Mouse (Mus musculus): ENCODE results near the gene Ap3b2. TPM values are rescaled to one million over a fixed set of nuclear protein-coding genes. Genes with fewer than 3 reads are reported as not detected.

Gene Ap3b2
- 8.1 and 12.6 TPM in 2 replicates for polyA plus RNA-seq (2014; fragmentation: Nextera tagmentation; extraction: Ambion mirVana)

DNA sequence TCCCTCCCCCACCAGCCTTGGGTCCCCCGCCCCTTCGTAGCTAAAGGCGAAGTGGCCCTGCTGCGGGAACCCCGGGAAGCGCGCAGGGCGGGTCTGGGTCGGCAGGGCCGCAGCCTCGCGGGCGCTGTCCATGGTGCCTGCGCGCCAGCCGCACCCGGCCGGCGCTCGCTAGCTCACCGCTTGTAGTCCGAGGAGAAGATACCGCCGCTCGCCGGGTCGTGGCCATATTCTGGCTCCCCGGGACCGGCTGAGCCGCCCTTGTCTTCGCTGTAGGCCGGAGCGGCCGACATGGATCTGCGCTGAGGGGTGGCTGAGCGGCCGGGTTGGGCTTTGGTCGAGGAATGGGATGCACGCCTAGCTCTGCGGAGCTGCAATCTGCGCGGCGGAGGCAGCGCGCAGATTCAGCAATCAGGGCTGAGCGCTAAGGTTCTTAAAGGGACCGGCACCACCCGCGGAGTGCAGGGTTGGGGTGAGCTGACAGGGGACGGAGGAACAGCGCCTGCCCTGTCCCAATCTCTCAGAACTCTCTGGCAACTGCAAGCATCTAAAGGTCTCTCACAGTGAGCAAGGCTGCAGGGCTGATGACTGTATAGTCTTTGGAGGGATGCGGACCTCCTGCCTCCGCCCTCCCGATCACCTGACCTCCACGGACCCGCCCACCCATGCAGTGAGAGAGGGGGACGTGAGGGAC is at the start of gene Ap3b2:
Ap3b2 (minus strand) TSS at position 595 of the 691 bp plus-strand sequence.
- Histone ChIP-seq H3K4me3 (ENCODE audit: low read depth, low read length) (peak within 1 kb of the TSS; percentile 55), H3K27me3 (ENCODE audit: control insufficient read depth, insufficient read depth, low read length) (peaks cover 7% of the 10 kb centered on the region; the same call in 1 of the 2 replicates), H3K4me1 (ENCODE audit: control insufficient read depth, insufficient read depth, low read length) (no peaks in the 10 kb centered on the region)

DNA sequence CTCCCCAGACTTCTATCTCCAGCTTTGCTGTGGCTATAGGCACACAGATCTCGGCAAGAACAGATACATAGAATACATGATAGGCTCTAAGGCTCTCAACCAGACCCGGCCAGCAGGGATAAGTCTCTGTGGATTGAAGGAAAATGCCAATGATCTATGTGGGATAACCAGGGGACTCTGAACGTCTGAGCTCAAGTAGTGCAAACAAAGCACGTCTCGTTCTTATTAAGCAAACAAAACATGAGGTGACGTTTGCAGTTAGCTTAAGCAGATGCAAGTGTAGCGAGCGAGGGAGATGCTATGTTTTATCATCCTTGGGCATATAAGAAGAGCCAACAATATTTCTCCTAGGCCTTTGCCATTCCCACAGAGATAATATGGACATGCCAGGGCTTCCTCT is 49.2 kb upstream of the Ap3b2 start:
- WGBS, result 87% methylated on average over 8 of the region's 8 CpGs
- no peak for DNase-seq (ENCODE audit: low spot score)

More for the DNA sequence above, at the start of gene Ap3b2:
- Histone ChIP-seq H3K4me2 (ENCODE audit: low read depth, low read length) (peak within 1 kb of the TSS; percentile 95), H3K27ac (replicated peaks; ENCODE audit: low read depth, low read length) (0 out of 2 replicates have a peak within 1 kb of the TSS, but pooled peaks have one; percentile 3), H3K9me3 (replicated peaks; ENCODE audit: control insufficient read depth, low read length) (no peaks in the 10 kb centered on the region), H3K9ac (replicated peaks; ENCODE audit: low read length) (peak within 1 kb of the TSS; percentile 54), H3K36me3 (replicated peaks; ENCODE audit: control insufficient read depth, insufficient read depth, low read depth, low read length) (no peaks in the 10 kb centered on the region)
- WGBS, result 0% methylated on average over 49 of the region's 57 CpGs
- peak; percentile 75 for ATAC-seq (replicated peaks; ENCODE audit: insufficient number of reproducible peaks, low FRiP score, low TSS enrichment, low read depth)
- peak; percentile 86 for DNase-seq (ENCODE audit: low spot score)

DNA sequence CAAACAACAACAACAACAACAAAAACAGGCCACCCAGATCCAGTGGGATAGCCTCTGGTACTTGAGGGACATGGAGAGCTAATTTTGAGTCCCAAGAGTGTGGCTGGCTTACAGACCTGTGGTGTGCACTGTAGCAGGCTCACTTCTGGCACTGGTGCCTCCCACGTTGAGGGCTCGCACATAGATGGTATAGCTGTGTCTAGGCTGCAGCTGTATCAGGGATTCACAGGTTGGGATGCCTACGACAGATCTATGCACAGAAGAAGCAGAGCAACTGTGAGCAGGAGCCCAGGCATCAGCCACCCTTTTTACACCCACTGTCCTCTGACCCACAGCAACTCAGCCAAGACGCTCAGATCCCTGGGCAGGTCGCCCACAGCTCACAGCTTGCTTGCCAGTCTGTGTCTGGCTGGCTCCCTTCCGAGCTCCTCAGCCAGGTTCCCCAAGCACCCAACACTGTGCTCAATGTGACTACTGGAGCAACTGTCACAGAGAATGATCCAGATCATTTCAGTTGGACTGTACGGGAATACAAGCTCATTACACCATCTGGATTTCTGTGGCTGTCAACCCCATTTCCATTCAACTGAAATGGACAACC is 48.3 kb upstream of the Ap3b2 start:
- no peak for ATAC-seq (replicated peaks; ENCODE audit: insufficient number of reproducible peaks, low FRiP score, low TSS enrichment, low read depth)
- DNase-seq (ENCODE audit: low spot score), result no peak
- Histone ChIP-seq H3K36me3 (replicated peaks; ENCODE audit: control insufficient read depth, insufficient read depth, low read depth, low read length) (no peaks in the 10 kb centered on the region), H3K9ac (replicated peaks; ENCODE audit: low read length) (no peak overlapping the region), H3K27ac (replicated peaks; ENCODE audit: low read depth, low read length) (no peak overlapping the region), H3K9me3 (replicated peaks; ENCODE audit: control insufficient read depth, low read length) (no peaks in the 10 kb centered on the region), H3K4me1 (ENCODE audit: control insufficient read depth, insufficient read depth, low read length) (no peaks in the 10 kb centered on the region), H3K4me3 (ENCODE audit: low read depth, low read length) (no peak overlapping the region), H3K4me2 (ENCODE audit: low read depth, low read length) (no peak overlapping the region), H3K27me3 (ENCODE audit: control insufficient read depth, insufficient read depth, low read length) (no peaks in the 10 kb centered on the region)
- 82% methylated on average over 7 of the region's 7 CpGs for WGBS

More for the DNA sequence above, 49.2 kb upstream of the Ap3b2 start:
- no peak for ATAC-seq (replicated peaks; ENCODE audit: insufficient number of reproducible peaks, low FRiP score, low TSS enrichment, low read depth)
- no peaks in the 10 kb centered on the region for H3K4me1 ChIP-seq (ENCODE audit: control insufficient read depth, insufficient read depth, low read length)
- H3K9ac ChIP-seq (replicated peaks; ENCODE audit: low read length), result no peak overlapping the region
- no peaks in the 10 kb centered on the region for H3K9me3 ChIP-seq (replicated peaks; ENCODE audit: control insufficient read depth, low read length)
- no peak overlapping the region for H3K4me2 ChIP-seq (ENCODE audit: low read depth, low read length)
- H3K27me3 ChIP-seq (ENCODE audit: control insufficient read depth, insufficient read depth, low read length), result no peaks in the 10 kb centered on the region
- H3K27ac ChIP-seq (replicated peaks; ENCODE audit: low read depth, low read length), result no peak overlapping the region
- no peaks in the 10 kb centered on the region for H3K36me3 ChIP-seq (replicated peaks; ENCODE audit: control insufficient read depth, insufficient read depth, low read depth, low read length)
- H3K4me3 ChIP-seq (ENCODE audit: low read depth, low read length), result no peak overlapping the region

DNA sequence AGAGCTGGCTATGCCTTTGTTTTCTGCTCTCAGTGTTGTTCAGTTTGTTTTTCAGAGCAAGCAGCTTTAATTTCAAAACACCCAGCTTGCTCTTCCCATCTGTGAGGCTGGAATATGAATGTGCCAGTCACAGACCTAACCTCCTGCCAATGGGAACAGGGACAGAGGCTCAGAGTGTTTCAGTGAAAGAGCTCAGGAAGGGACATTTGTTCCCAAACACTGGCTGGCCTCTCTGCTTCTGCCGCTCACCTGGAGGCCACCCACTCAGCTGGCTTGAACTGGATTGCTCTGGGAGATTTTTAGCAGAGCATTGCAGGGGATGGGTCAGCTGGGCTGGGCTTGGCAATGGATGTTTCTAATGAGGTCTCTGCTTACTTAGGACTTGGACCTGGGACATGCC is 47.3 kb upstream of the Ap3b2 start:
- Histone ChIP-seq H3K4me1 (ENCODE audit: control insufficient read depth, insufficient read depth, low read length) (no peaks in the 10 kb centered on the region), H3K4me3 (ENCODE audit: low read depth, low read length) (no peak overlapping the region), H3K4me2 (ENCODE audit: low read depth, low read length) (no peak overlapping the region), H3K27ac (replicated peaks; ENCODE audit: low read depth, low read length) (no peak overlapping the region), H3K27me3 (ENCODE audit: control insufficient read depth, insufficient read depth, low read length) (no peaks in the 10 kb centered on the region), H3K9ac (replicated peaks; ENCODE audit: low read length) (no peak overlapping the region), H3K36me3 (replicated peaks; ENCODE audit: control insufficient read depth, insufficient read depth, low read depth, low read length) (no peaks in the 10 kb centered on the region), H3K9me3 (replicated peaks; ENCODE audit: control insufficient read depth, low read length) (no peaks in the 10 kb centered on the region)
- DNase-seq (ENCODE audit: low spot score) (no peak), ATAC-seq (replicated peaks; ENCODE audit: insufficient number of reproducible peaks, low FRiP score, low TSS enrichment, low read depth) (no peak)
- WGBS, result 60% methylated on average over 1 of the region's 1 CpGs

DNA sequence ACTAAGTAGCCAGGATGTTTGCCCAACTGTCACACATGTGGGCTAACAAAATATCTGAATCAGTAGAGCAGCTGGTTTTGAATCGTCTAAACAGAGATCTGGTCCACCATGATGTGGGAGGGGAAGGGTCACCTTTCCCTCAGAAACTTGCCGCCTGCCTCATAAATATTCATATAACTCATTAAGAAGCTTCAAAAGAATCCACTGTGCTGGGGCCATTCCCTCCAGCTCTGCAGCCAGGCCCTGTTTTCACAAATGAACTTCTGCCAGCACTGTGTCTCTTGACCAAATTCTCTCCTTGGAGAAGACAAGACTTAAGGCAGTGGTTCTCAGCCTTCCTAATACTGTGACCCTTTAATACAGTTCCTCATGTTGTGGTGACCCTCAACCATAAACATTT is 45.8 kb upstream of the Ap3b2 start:
- Histone ChIP-seq H3K36me3 (replicated peaks; ENCODE audit: control insufficient read depth, insufficient read depth, low read depth, low read length) (no peaks in the 10 kb centered on the region), H3K4me1 (ENCODE audit: control insufficient read depth, insufficient read depth, low read length) (no peaks in the 10 kb centered on the region), H3K4me3 (ENCODE audit: low read depth, low read length) (no peak overlapping the region), H3K27me3 (ENCODE audit: control insufficient read depth, insufficient read depth, low read length) (no peaks in the 10 kb centered on the region), H3K9me3 (replicated peaks; ENCODE audit: control insufficient read depth, low read length) (no peaks in the 10 kb centered on the region), H3K4me2 (ENCODE audit: low read depth, low read length) (no peak overlapping the region), H3K9ac (replicated peaks; ENCODE audit: low read length) (no peak overlapping the region), H3K27ac (replicated peaks; ENCODE audit: low read depth, low read length) (no peak overlapping the region)
- ATAC-seq (replicated peaks; ENCODE audit: insufficient number of reproducible peaks, low FRiP score, low TSS enrichment, low read depth), result no peak
- no peak for DNase-seq (ENCODE audit: low spot score)
- WGBS, result 20% methylated on average over 2 of the region's 2 CpGs

DNA sequence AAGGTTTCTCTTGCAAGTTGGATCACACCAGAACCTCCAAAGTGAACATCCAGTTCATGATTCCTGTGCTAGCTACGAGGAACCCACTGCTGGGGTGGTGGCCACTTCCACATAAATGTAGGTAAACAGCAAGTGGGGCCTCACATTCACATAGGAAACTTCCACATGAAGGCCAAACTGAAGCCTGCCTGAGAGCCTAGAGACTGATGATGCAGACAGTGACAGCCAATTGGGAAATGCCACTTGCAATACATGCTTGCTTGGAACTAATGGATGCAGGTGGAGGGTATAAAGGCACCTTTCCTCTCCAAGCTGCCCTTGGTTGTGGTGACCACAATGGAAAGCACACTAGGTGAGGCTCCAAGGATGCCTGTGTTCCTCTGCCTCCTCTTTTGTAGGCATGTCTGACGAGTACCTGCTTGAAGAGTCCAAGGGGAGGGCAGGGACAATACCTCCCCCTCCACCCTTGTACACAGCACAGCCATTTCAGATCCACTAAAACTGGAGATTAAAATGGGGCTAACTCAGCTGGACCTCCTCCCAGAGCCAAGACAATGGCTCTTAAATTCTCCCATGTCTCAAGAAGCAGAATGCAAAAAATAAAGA is 44.4 kb upstream of the Ap3b2 start:
- H3K27ac ChIP-seq (replicated peaks; ENCODE audit: low read depth, low read length), result no peak overlapping the region
- WGBS, result 75% methylated on average over 2 of the region's 2 CpGs
- H3K36me3 ChIP-seq (replicated peaks; ENCODE audit: control insufficient read depth, insufficient read depth, low read depth, low read length), result peaks cover 10% of the 10 kb centered on the region
- H3K4me2 ChIP-seq (ENCODE audit: low read depth, low read length), result no peak overlapping the region
- no peaks in the 10 kb centered on the region for H3K9me3 ChIP-seq (replicated peaks; ENCODE audit: control insufficient read depth, low read length)
- ATAC-seq (replicated peaks; ENCODE audit: insufficient number of reproducible peaks, low FRiP score, low TSS enrichment, low read depth) (no peak), DNase-seq (ENCODE audit: low spot score) (no peak)
- H3K9ac ChIP-seq (replicated peaks; ENCODE audit: low read length), result no peak overlapping the region
- no peaks in the 10 kb centered on the region for H3K4me1 ChIP-seq (ENCODE audit: control insufficient read depth, insufficient read depth, low read length)
- H3K27me3 ChIP-seq (ENCODE audit: control insufficient read depth, insufficient read depth, low read length), result no peaks in the 10 kb centered on the region
- no peak overlapping the region for H3K4me3 ChIP-seq (ENCODE audit: low read depth, low read length)

DNA sequence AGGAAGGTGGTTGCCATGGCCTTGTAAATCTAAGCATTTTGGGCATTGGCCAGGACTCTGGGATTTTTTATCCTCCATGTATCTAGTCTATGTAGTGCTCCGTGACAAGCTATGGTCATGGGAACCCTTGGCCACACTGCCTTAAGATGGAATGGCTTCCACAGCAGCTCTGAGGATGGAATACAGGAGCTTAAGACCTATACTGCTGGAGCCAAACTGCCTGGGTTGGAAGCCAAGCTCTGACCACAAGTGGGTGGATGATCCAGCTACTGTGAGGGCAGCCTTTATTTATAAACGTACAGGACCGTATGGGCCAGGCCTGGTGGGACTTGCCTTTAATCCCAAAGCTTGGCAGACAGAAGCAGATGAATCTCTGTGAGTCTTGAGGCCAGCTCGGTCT is 42.8 kb upstream of the Ap3b2 start:
- no peak overlapping the region for H3K4me2 ChIP-seq (ENCODE audit: low read depth, low read length)
- no peak for DNase-seq (ENCODE audit: low spot score)
- no peak overlapping the region for H3K9ac ChIP-seq (replicated peaks; ENCODE audit: low read length)
- H3K27ac ChIP-seq (replicated peaks; ENCODE audit: low read depth, low read length), result no peak overlapping the region
- no peak for ATAC-seq (replicated peaks; ENCODE audit: insufficient number of reproducible peaks, low FRiP score, low TSS enrichment, low read depth)
- no peaks in the 10 kb centered on the region for H3K9me3 ChIP-seq (replicated peaks; ENCODE audit: control insufficient read depth, low read length)
- peaks cover 10% of the 10 kb centered on the region for H3K36me3 ChIP-seq (replicated peaks; ENCODE audit: control insufficient read depth, insufficient read depth, low read depth, low read length)
- H3K4me1 ChIP-seq (ENCODE audit: control insufficient read depth, insufficient read depth, low read length), result no peaks in the 10 kb centered on the region
- H3K4me3 ChIP-seq (ENCODE audit: low read depth, low read length), result no peak overlapping the region
- WGBS, result 92% methylated on average over 4 of the region's 4 CpGs
- H3K27me3 ChIP-seq (ENCODE audit: control insufficient read depth, insufficient read depth, low read length), result no peaks in the 10 kb centered on the region

DNA sequence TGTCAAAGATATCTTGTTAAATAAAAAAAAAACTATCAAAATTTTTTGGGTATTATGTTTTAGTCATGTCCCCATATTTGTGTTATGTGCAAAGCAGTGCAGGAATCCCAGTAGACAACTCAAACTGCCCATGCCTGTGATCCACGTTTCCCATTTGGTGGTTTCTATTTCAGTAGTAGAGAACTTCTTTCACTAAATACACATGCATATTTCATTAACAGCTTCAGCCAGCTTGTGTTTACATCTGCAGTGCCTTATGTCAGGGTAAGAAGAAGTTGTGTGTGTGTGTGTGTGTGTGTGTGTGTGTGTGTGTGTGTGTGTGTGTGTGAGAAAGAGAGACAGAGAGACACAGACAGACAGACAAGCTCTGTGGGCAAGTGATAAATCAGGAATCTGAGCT is 37.7 kb upstream of the Ap3b2 start:
- H3K4me3 ChIP-seq (ENCODE audit: low read depth, low read length), result no peak overlapping the region
- H3K36me3 ChIP-seq (replicated peaks; ENCODE audit: control insufficient read depth, insufficient read depth, low read depth, low read length), result peaks cover 10% of the 10 kb centered on the region
- H3K4me1 ChIP-seq (ENCODE audit: control insufficient read depth, insufficient read depth, low read length), result no peaks in the 10 kb centered on the region
- no peaks in the 10 kb centered on the region for H3K27me3 ChIP-seq (ENCODE audit: control insufficient read depth, insufficient read depth, low read length)
- 86% methylated on average over 1 of the region's 1 CpGs for WGBS
- no peak overlapping the region for H3K4me2 ChIP-seq (ENCODE audit: low read depth, low read length)
- DNase-seq (ENCODE audit: low spot score), result no peak
- ATAC-seq (replicated peaks; ENCODE audit: insufficient number of reproducible peaks, low FRiP score, low TSS enrichment, low read depth), result no peak
- H3K9ac ChIP-seq (replicated peaks; ENCODE audit: low read length), result no peak overlapping the region
- H3K27ac ChIP-seq (replicated peaks; ENCODE audit: low read depth, low read length), result no peak overlapping the region
- no peaks in the 10 kb centered on the region for H3K9me3 ChIP-seq (replicated peaks; ENCODE audit: control insufficient read depth, low read length)
